Mouse (Mus musculus) ES-Bruce4 (cell line): ENCODE measurements around the gene Ebf4. TPM values are rescaled to one million over a fixed set of nuclear protein-coding genes. Genes with fewer than 3 reads are reported as not detected.

Experiments
- H3K27ac ChIP-seq: 2 replicates; pipeline ENCODE4 v1.5.1; 2012; ENCODE audit warnings: low read length, inconsistent platforms; ENCODE audit not compliant: insufficient read depth
- H3K27me3 ChIP-seq: 2 replicates; pipeline ENCODE4 v1.6.1; 2012; ENCODE audit warnings: mild to moderate bottlenecking, low read length, inconsistent platforms; ENCODE audit not compliant: control insufficient read depth, poor library complexity, insufficient read depth, severe bottlenecking
- H3K36me3 ChIP-seq: 2 replicates; pipeline ENCODE4 v1.6.1; 2012; ENCODE audit warnings: inconsistent platforms, mild to moderate bottlenecking, low read length, moderate library complexity; ENCODE audit not compliant: control insufficient read depth, poor library complexity, insufficient read depth, severe bottlenecking
- H3K4me1 ChIP-seq: one replicate; pipeline ENCODE4 v1.8.1; 2011; ENCODE audit warnings: low read length; ENCODE audit not compliant: control insufficient read depth, insufficient read depth
- H3K4me3 ChIP-seq: 2 replicates; pipeline ENCODE4 v1.5.1; 2011; ENCODE audit warnings: low read depth, mild to moderate bottlenecking, low read length
- H3K9ac ChIP-seq: 2 replicates; pipeline ENCODE4 v1.6.1; 2012; ENCODE audit warnings: low read depth, mild to moderate bottlenecking, inconsistent platforms; ENCODE audit not compliant: poor library complexity, severe bottlenecking
- H3K9me3 ChIP-seq: replicated peaks from 2 replicates; pipeline ENCODE4 v1.6.1; 2012; ENCODE audit warnings: mild to moderate bottlenecking, low read length, inconsistent platforms; ENCODE audit not compliant: control insufficient read depth, poor library complexity, insufficient read depth, severe bottlenecking
- CTCF ChIP-seq: IDR thresholded peaks from one replicate; pipeline ENCODE4 v1.8.1; 2011; ENCODE audit warnings: low read depth, low read length
- EP300 ChIP-seq: IDR thresholded peaks from 2 replicates; pipeline ENCODE4 v1.6.1; 2011; ENCODE audit warnings: low read depth, low read length; ENCODE audit not compliant: insufficient read depth
- POLR2A ChIP-seq: IDR thresholded peaks from one replicate; pipeline ENCODE4 v1.8.1; 2011; ENCODE audit warnings: low read length; ENCODE audit not compliant: insufficient read depth
- polyA plus RNA-seq: library from polyadenylated mRNA; stranded (reverse); fragments of >200 nt; gene quantifications from 2 replicates; pipeline ENCODE4 v1.2.4, GENCODE M21; 2011; ENCODE audit warnings: low read depth; ENCODE audit not compliant: missing spikeins, insufficient read depth, insufficient read length

Ebf4 gene
- polyA plus RNA-seq, 1 experiment = 4.8 TPM

- H3K9ac ChIP-seq = no peak overlapping the region
- no peaks in the 10 kb centered on the region for H3K27me3 ChIP-seq
- H3K36me3 ChIP-seq = no peaks in the 10 kb centered on the region
These were observed 100.7 kb downstream of the Ebf4 start for GRCm38 (mm10) chr2:130395696-130396095.

GRCm38 (mm10) chr2:130397186-130397985, 102.4 kb downstream of the Ebf4 start, which contains the start of gene Cpxm1:
TSS of gene Cpxm1 (minus strand) at chr2:130397574.
- Histone ChIP-seq H3K36me3 (no peaks in the 10 kb centered on the region), H3K27ac (no peak within 1 kb of the TSS), H3K4me3 (peak within 1 kb of the TSS; percentile 52), H3K27me3 (no peaks in the 10 kb centered on the region), H3K9me3 (peaks cover 11% of the 10 kb centered on the region), H3K9ac (peak within 1 kb of the TSS; percentile 20), H3K4me1 (no peaks in the 10 kb centered on the region)
- TF ChIP-seq POLR2A (no peak), CTCF (no peak), EP300 (no peak)

More at GRCm38 (mm10) chr2:130395696-130396095, 100.7 kb downstream of the Ebf4 start:
- Histone ChIP-seq H3K9me3 (peaks cover 11% of the 10 kb centered on the region), H3K27ac (no peak overlapping the region), H3K4me3 (no peak overlapping the region), H3K4me1 (no peaks in the 10 kb centered on the region)
- TF ChIP-seq EP300 (no peak), CTCF (no peak), POLR2A (no peak)

GRCm38 (mm10) chr2:130398091-130398490, 103.1 kb downstream of the Ebf4 start:
- no peaks in the 10 kb centered on the region for H3K27me3 ChIP-seq
- TF ChIP-seq CTCF = no peak
- TF ChIP-seq EP300 = no peak
- no peak for TF ChIP-seq POLR2A
- peaks cover 11% of the 10 kb centered on the region for H3K9me3 ChIP-seq
- H3K36me3 ChIP-seq = no peaks in the 10 kb centered on the region
- H3K27ac ChIP-seq = no peak overlapping the region
- no peak overlapping the region; the same call in 1 of the 2 replicates for H3K4me3 ChIP-seq
- peak overlapping the region; percentile 20 for H3K9ac ChIP-seq
- no peaks in the 10 kb centered on the region for H3K4me1 ChIP-seq

GRCm38 (mm10) chr2:130400046-130400445, 105.1 kb downstream of the Ebf4 start:
- Histone ChIP-seq H3K9ac (no peak overlapping the region), H3K9me3 (peaks cover 11% of the 10 kb centered on the region), H3K36me3 (no peaks in the 10 kb centered on the region), H3K27me3 (no peaks in the 10 kb centered on the region), H3K4me3 (no peak overlapping the region), H3K4me1 (no peaks in the 10 kb centered on the region), H3K27ac (no peak overlapping the region)
- no peak for TF ChIP-seq EP300
- no peak for TF ChIP-seq CTCF
- TF ChIP-seq POLR2A = no peak

GRCm38 (mm10) chr2:130401891-130402290, 106.9 kb downstream of the Ebf4 start:
- no peaks in the 10 kb centered on the region for H3K36me3 ChIP-seq
- H3K4me1 ChIP-seq = no peaks in the 10 kb centered on the region
- TF ChIP-seq EP300 = no peak
- TF ChIP-seq CTCF = no peak
- no peak for TF ChIP-seq POLR2A
- peaks cover 11% of the 10 kb centered on the region for H3K9me3 ChIP-seq
- H3K27ac ChIP-seq = no peak overlapping the region
- no peak overlapping the region for H3K9ac ChIP-seq
- no peak overlapping the region for H3K4me3 ChIP-seq
- H3K27me3 ChIP-seq = no peaks in the 10 kb centered on the region

- Histone ChIP-seq H3K9me3 (peaks cover under 1% of the 10 kb centered on the region; the same call in 1 of the 2 replicates), H3K27ac (no peak within 1 kb of the TSS), H3K4me3 (no peak within 1 kb of the TSS), H3K36me3 (no peaks in the 10 kb centered on the region), H3K27me3 (no peaks in the 10 kb centered on the region), H3K9ac (no peak within 1 kb of the TSS), H3K4me1 (no peaks in the 10 kb centered on the region)
- no peak for TF ChIP-seq CTCF
- TF ChIP-seq POLR2A = no peak
- TF ChIP-seq EP300 = no peak
These were observed 110.0 kb downstream of the Ebf4 start, which contains the start of the genes Gm28372 and 1700020A23Rik for GRCm38 (mm10) chr2:130404939-130405338. TSS of gene Gm28372 (plus strand) at chr2:130405239. TSS of gene 1700020A23Rik (plus strand) at chr2:130405259.
